13 mouse cellular contexts compared by ENCODE assay signal in the genomic region with DNA sequence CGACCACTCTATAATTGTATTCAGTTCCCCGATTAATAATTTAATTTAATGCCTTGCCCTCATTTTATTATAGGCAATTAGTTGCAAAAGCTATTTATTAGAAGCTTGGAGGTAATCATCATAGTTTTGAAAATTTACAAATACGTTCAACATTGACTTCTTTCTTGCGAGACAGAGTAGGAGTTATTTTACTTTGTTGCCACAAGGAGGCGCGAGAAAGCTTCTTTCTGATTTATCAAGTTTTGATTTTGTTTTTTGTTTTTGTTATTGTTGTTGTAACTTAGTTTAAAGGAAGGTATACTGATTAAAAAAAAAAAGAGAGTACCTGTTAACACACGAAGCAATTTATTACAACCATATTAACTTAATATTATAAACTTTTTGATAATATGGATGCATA.
DNase-seq lines count a peak whose midpoint lies in the region; TF ChIP-seq lines count a peak whose summit lies in the region.
"Had no signal": no experiment of that assay in that cellular context is flagged by ENCODE, and none has a peak within 500 bp of the region (broad histone marks: within the 10 kb centered on the region; RNA-seq: fewer than 3 reads in every experiment).

No protein-coding gene starts in this region.

- peak; percentile 77 for TF ChIP-seq CTCF in layer of hippocampus, adult 2 months (conservative IDR thresholded peaks at IDR 0.05)
- TF ChIP-seq CTCF in E14TG2a.4 (conservative IDR thresholded peaks at IDR 0.05; ENCODE audit: low read length) = peak; percentile 26

- no peaks in the 10 kb centered on the region for H3K27me3 ChIP-seq in E14TG2a.4 (ENCODE audit: insufficient read depth, low read length)
- H3K27me3 ChIP-seq: limb, embryonic 12.5 days had no signal

- no peaks in the 10 kb centered on the region for H3K36me3 ChIP-seq in E14TG2a.4 (ENCODE audit: insufficient read depth, low read length)

- DNase-seq in adrenal gland, postnatal 14 days = peak; percentile 6
- DNase-seq in adrenal gland, postnatal 25 days = no peak
- DNase-seq in layer of hippocampus, adult 2 months (ENCODE audit: low spot score in 2 of 2) = no peak
- no peak for DNase-seq in layer of hippocampus, adult 11-12 months (ENCODE audit: low spot score)
- DNase-seq in embryo, embryonic 11.5 days (ENCODE audit: low read depth, low spot score) = peak; percentile 14
- no peak for DNase-seq in frontal cortex, postnatal 14 days (ENCODE audit: low spot score in 2 of 2)
- no peak for DNase-seq in urinary bladder, adult 18-20 months (ENCODE audit: low spot score in 2 of 2)
- DNase-seq: cerebellum, adult 11-12 months; gastrocnemius, postnatal 14 days; heart, postnatal 36 days; spleen, adult 18-20 months had no signal

- no peak overlapping the region for H3K4me3 ChIP-seq in layer of hippocampus, adult 2 months
- H3K4me3 ChIP-seq in E14TG2a.4 (replicated peaks; ENCODE audit: low read length) = no peak overlapping the region
- H3K4me3 ChIP-seq: limb, embryonic 12.5 days had no signal

- no peak overlapping the region for H3K27ac ChIP-seq in layer of hippocampus, adult 2 months
- H3K27ac ChIP-seq: limb, embryonic 12.5 days had no signal

- no peaks in the 10 kb centered on the region for H3K4me1 ChIP-seq in E14TG2a.4 (replicated peaks; ENCODE audit: low read depth, low read length)
- H3K4me1 ChIP-seq: limb, embryonic 12.5 days had no signal

- H3K9me3 ChIP-seq in E14TG2a.4 (ENCODE audit: low read length) = no peaks in the 10 kb centered on the region
- H3K9me3 ChIP-seq: limb, embryonic 12.5 days had no signal

Comparison
In these comparisons a context has a peak if more than half of its experiments do, and no peak if none do; other contexts are left out.
1. DNase-seq: peak in adrenal gland, postnatal 14 days (single experiment) and embryo, embryonic 11.5 days (single experiment); none in adrenal gland, postnatal 25 days (single experiment), layer of hippocampus, adult 2 months (0 of 2), layer of hippocampus, adult 11-12 months (single experiment), frontal cortex, postnatal 14 days (0 of 2) and urinary bladder, adult 18-20 months (0 of 2).